Mouse (Mus musculus): ENCODE measurements around the gene Dpy19l1. TPM values are rescaled to one million over a fixed set of nuclear protein-coding genes. Genes with fewer than 3 reads are reported as not detected.
A peak's percentile ranks its signal among the peaks of the same experiment; 100 is the strongest.

Dpy19l1 gene
- polyA plus RNA-seq, 1 experiment from 2014 or later = 18.1 TPM

DNA sequence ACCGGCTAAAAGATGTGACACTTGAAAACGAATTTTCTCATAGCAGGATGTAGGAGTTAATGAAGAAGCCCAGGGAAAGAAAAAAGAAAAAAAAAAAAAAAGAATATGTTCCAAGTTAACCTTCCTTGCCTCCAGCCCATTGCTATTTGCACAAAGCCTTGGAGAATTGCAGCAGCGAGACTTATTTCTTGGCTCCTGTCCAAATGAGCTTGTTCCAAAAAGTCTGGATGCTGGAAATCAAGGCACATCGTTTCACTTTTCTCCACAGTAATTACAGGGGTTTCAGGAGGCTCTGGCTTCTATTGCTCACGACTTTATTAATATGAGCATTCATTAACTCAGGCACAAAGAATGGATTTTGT is 899 bp upstream of the Dpy19l1 start:
- Histone ChIP-seq H3K27ac (replicated peaks) (peak overlapping the region; percentile 90), H3K9ac (peak overlapping the region; percentile 81), H3K4me3 (peak overlapping the region; percentile 87), H3K4me2 (peak overlapping the region; percentile 66), H3K36me3 (no peaks in the 10 kb centered on the region), H3K9me3 (no peaks in the 10 kb centered on the region), H3K27me3 (no peaks in the 10 kb centered on the region), H3K4me1 (replicated peaks) (peaks cover 33% of the 10 kb centered on the region)
- ATAC-seq (ENCODE audit: low FRiP score, low read depth) = no peak
- 5% methylated on average over 5 of the region's 5 CpGs for WGBS

GRCm38 (mm10) chr9:24502571-24503004 is 352 bp downstream of the Dpy19l1 start:
- WGBS = 2% methylated on average over 26 of the region's 48 CpGs
- H3K4me3 ChIP-seq = peak overlapping the region; percentile 87
- peak overlapping the region; percentile 90 for H3K27ac ChIP-seq (replicated peaks)
- H3K4me1 ChIP-seq (replicated peaks) = peaks cover 33% of the 10 kb centered on the region
- peak overlapping the region; percentile 66 for H3K4me2 ChIP-seq
- H3K9ac ChIP-seq = peak overlapping the region; percentile 81
- ATAC-seq (ENCODE audit: low FRiP score, low read depth) = peak; percentile 80
- H3K36me3 ChIP-seq = no peaks in the 10 kb centered on the region
- no peaks in the 10 kb centered on the region for H3K27me3 ChIP-seq
- H3K9me3 ChIP-seq = no peaks in the 10 kb centered on the region

- peaks cover 33% of the 10 kb centered on the region for H3K4me1 ChIP-seq (replicated peaks)
- no peaks in the 10 kb centered on the region for H3K36me3 ChIP-seq
- H3K27me3 ChIP-seq = no peaks in the 10 kb centered on the region
- no peak overlapping the region for H3K27ac ChIP-seq (replicated peaks)
- H3K4me3 ChIP-seq = peak overlapping the region; percentile 87
- 44% methylated on average over 2 of the region's 2 CpGs for WGBS
- no peak for ATAC-seq (ENCODE audit: low FRiP score, low read depth)
- no peaks in the 10 kb centered on the region for H3K9me3 ChIP-seq
- peak overlapping the region; percentile 66 for H3K4me2 ChIP-seq
- H3K9ac ChIP-seq = peak overlapping the region; percentile 81
Measured at GRCm38 (mm10) chr9:24501618-24502017, 1.3 kb downstream of the Dpy19l1 start.

DNA sequence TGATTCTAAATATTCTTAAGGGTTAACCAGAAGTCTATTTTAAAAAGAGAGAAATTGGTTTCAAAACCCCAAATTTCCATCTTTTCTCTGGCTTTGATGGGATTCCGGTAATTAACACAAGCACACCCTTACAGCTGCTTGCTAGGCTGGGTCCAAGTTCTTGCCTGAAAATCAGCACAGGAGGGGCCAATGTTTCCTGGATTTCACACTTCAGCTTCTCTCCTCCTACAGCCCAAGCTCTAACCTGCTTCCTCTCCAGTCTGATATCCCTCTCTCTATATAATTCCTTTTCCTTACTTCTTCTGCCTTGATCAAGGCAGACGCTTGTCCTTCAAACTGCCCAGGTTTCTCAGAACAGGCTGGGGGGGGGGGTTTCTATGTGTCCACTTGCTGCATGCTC is 6.7 kb downstream of the Dpy19l1 start:
- Histone ChIP-seq H3K36me3 (no peaks in the 10 kb centered on the region), H3K4me3 (no peak overlapping the region)
- ATAC-seq (ENCODE audit: low FRiP score, low read depth) = no peak

DNA sequence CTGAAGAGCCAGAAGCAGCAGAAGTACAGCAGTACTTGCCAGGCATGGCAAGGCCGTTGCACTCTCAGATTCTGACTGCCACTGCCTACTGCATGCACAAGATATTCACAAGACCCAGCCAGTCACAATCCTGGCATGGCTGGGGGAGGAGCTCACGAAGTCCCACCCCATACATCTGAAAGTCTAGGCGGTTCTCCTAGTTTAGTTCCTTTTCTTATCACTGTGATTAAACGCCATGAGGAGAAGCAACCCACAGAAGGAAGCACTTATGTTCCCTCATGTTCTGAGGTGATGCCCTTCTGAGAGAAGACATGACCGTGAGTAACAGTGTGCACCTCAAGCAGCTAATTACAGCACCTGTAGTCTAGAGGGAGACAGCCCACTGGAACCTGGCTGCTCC is 12.4 kb downstream of the Dpy19l1 start:
- Histone ChIP-seq H3K27ac (replicated peaks) (no peak overlapping the region), H3K9ac (no peak overlapping the region), H3K4me1 (replicated peaks) (no peaks in the 10 kb centered on the region), H3K4me2 (no peak overlapping the region), H3K36me3 (no peaks in the 10 kb centered on the region), H3K9me3 (no peaks in the 10 kb centered on the region), H3K27me3 (no peaks in the 10 kb centered on the region), H3K4me3 (no peak overlapping the region)
- WGBS = 92% methylated on average over 5 of the region's 5 CpGs
- ATAC-seq (ENCODE audit: low FRiP score, low read depth) = no peak

More for the DNA sequence above, 6.7 kb downstream of the Dpy19l1 start:
- Histone ChIP-seq H3K9me3 (no peaks in the 10 kb centered on the region), H3K27me3 (no peaks in the 10 kb centered on the region), H3K9ac (no peak overlapping the region), H3K4me1 (replicated peaks) (peaks cover 18% of the 10 kb centered on the region), H3K27ac (replicated peaks) (no peak overlapping the region), H3K4me2 (no peak overlapping the region)
- WGBS = 90% methylated on average over 2 of the region's 2 CpGs

DNA sequence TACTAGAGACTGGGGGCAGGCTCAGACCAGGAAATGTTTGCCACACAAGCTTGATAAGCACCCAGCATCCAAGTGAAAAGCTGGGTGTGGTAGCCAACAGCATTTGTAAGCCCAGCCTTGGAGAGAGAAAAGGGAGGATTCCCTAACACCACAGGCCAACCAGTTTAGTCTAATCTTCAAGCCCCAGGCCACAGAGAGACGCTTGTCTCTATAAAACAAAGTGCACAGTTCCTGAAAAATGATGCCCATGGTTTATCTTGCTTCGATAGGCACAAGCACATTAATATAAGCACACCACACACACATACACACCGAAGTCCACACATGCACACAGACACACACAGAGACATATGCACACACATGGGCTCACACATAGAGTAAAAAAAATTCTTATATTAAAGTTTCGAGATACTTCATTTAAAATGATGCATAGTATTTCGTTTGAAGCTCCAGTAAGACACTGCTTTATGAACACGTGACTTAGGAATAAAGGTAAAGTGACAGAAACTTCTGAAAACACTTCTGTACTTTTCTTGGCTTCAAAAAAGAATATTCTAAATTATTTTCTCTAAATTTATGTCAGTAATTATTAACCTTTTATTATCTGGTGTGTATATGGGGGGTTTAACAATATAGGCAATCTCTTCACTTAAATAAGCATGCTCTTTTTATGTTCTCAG is 14.4 kb downstream of the Dpy19l1 start:
- Histone ChIP-seq H3K27ac (replicated peaks) (no peak overlapping the region), H3K9me3 (no peaks in the 10 kb centered on the region), H3K4me1 (replicated peaks) (no peaks in the 10 kb centered on the region), H3K27me3 (no peaks in the 10 kb centered on the region), H3K4me3 (no peak overlapping the region), H3K9ac (no peak overlapping the region), H3K36me3 (no peaks in the 10 kb centered on the region), H3K4me2 (no peak overlapping the region)
- 90% methylated on average over 6 of the region's 6 CpGs for WGBS
- no peak for ATAC-seq (ENCODE audit: low FRiP score, low read depth)

- no peak for ATAC-seq (ENCODE audit: low FRiP score, low read depth)
- 86% methylated on average over 5 of the region's 5 CpGs for WGBS
- no peak overlapping the region for H3K27ac ChIP-seq (replicated peaks)
- H3K4me2 ChIP-seq = no peak overlapping the region
- no peaks in the 10 kb centered on the region for H3K27me3 ChIP-seq
- no peak overlapping the region for H3K4me3 ChIP-seq
- H3K4me1 ChIP-seq (replicated peaks) = no peaks in the 10 kb centered on the region
- no peaks in the 10 kb centered on the region for H3K9me3 ChIP-seq
- no peak overlapping the region for H3K9ac ChIP-seq
- no peaks in the 10 kb centered on the region for H3K36me3 ChIP-seq
Measured at GRCm38 (mm10) chr9:24482375-24482774, 20.6 kb downstream of the Dpy19l1 start.

DNA sequence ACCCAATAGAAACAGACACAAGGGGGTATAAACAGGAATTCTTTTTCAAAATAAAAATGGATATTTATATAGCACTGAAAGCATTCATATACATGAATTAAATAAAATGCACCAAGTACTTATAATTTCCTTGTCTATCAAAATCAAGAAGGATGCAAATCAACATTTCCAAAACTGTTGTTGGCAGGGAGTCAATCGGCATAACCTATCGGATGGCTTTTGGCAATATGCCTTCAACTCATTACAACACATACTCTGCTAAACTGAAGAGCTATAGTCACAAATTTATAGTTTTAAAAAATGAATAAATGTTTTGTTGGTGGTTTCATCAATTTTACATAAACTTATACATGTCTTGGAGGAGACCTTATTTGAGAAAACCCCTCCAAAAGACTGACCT is 25.7 kb downstream of the Dpy19l1 start:
- Histone ChIP-seq H3K4me2 (no peak overlapping the region), H3K9ac (no peak overlapping the region), H3K4me1 (replicated peaks) (no peaks in the 10 kb centered on the region), H3K36me3 (0 out of 2 replicates have a peak, but pooled peaks cover 3% of the 10 kb centered on the region), H3K27ac (replicated peaks) (no peak overlapping the region), H3K4me3 (no peak overlapping the region), H3K27me3 (no peaks in the 10 kb centered on the region), H3K9me3 (no peaks in the 10 kb centered on the region)
- no peak for ATAC-seq (ENCODE audit: low FRiP score, low read depth)
- 85% methylated on average over 2 of the region's 2 CpGs for WGBS

- Histone ChIP-seq H3K9ac (no peak overlapping the region), H3K36me3 (0 out of 2 replicates have a peak, but pooled peaks cover 3% of the 10 kb centered on the region), H3K27me3 (no peaks in the 10 kb centered on the region), H3K9me3 (no peaks in the 10 kb centered on the region), H3K27ac (replicated peaks) (no peak overlapping the region), H3K4me1 (replicated peaks) (no peaks in the 10 kb centered on the region), H3K4me3 (no peak overlapping the region), H3K4me2 (no peak overlapping the region)
- WGBS = 70% methylated on average over 7 of the region's 7 CpGs
- ATAC-seq (ENCODE audit: low FRiP score, low read depth) = no peak
Measured at GRCm38 (mm10) chr9:24473824-24474223, 29.1 kb downstream of the Dpy19l1 start.

GRCm38 (mm10) chr9:24472514-24472913 is 30.4 kb downstream of the Dpy19l1 start:
- H3K9ac ChIP-seq = no peak overlapping the region
- ATAC-seq (ENCODE audit: low FRiP score, low read depth) = no peak
- no peaks in the 10 kb centered on the region for H3K27me3 ChIP-seq
- H3K4me1 ChIP-seq (replicated peaks) = no peaks in the 10 kb centered on the region
- 0 out of 2 replicates have a peak, but pooled peaks cover 3% of the 10 kb centered on the region for H3K36me3 ChIP-seq
- 89% methylated on average over 3 of the region's 3 CpGs for WGBS
- H3K4me2 ChIP-seq = no peak overlapping the region
- no peak overlapping the region for H3K4me3 ChIP-seq
- no peaks in the 10 kb centered on the region for H3K9me3 ChIP-seq
- no peak overlapping the region for H3K27ac ChIP-seq (replicated peaks)

DNA sequence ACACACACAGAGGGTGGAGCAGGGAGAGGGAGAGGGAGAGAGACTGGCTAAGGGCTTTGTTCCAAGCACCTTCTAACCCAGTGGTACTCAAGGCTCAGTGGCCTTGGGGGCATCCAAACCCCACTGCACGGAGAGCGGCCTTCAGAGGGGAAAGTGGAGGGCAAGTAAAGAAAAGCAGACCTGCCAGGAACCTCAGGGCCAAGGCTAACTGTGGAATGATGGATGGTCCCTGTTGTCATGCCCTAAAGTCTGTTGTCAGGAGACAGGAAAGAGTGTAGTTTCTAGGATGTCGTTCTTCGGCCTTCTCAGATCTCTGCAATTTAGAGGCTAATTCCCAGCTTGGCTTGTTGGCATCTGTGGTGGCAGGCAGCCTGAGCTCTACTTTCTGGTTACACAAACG is 32.8 kb downstream of the Dpy19l1 start:
- no peak for ATAC-seq (ENCODE audit: low FRiP score, low read depth)
- no peak overlapping the region for H3K27ac ChIP-seq (replicated peaks)
- H3K36me3 ChIP-seq = 0 out of 2 replicates have a peak, but pooled peaks cover 2% of the 10 kb centered on the region
- no peaks in the 10 kb centered on the region for H3K4me1 ChIP-seq (replicated peaks)
- H3K9me3 ChIP-seq = no peaks in the 10 kb centered on the region
- H3K4me3 ChIP-seq = no peak overlapping the region
- no peak overlapping the region for H3K9ac ChIP-seq
- 75% methylated on average over 5 of the region's 5 CpGs for WGBS
- H3K4me2 ChIP-seq = no peak overlapping the region
- no peaks in the 10 kb centered on the region for H3K27me3 ChIP-seq

DNA sequence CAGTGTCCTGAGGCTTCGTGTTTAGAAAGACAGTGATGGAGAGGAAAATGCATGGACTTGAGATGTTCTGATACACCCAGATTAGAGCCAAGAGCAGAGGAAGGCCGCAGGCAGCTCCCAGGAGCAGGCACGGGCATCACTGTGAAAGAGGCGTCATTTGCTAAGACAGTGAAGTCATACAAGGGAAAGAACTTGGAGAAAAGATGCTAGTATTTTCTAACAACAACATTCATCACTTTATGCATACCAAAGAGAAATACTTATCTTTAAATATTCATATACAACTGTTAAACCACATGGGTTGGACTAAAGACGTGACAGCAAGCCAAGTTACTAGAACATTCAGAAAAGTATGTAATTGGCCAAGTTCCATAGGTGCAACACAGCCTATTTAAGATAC is 35.8 kb downstream of the Dpy19l1 start:
- Histone ChIP-seq H3K4me2 (no peak overlapping the region), H3K9me3 (no peaks in the 10 kb centered on the region), H3K9ac (no peak overlapping the region), H3K27ac (replicated peaks) (no peak overlapping the region), H3K36me3 (no peaks in the 10 kb centered on the region), H3K4me1 (replicated peaks) (no peaks in the 10 kb centered on the region), H3K4me3 (no peak overlapping the region), H3K27me3 (no peaks in the 10 kb centered on the region)
- no peak for ATAC-seq (ENCODE audit: low FRiP score, low read depth)
- 90% methylated on average over 5 of the region's 5 CpGs for WGBS

DNA sequence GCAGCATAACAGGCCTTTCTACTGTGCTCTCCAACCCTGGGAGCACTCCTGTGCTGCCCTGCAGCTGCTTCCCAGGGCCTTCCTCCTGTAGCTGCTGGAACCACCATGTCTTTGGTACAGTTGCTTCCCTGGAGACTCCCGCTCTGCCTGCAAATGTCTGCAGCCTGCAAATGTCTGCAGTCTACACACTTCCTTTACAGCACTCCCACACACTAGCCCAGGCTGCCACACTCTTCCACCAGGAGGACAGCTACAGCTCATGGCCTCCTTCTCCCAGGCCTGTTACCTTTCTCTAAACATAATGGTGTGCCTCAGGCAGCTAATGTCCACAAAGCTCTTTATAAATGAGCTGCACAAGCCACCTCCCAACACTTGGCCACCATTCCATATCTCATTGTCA is 36.3 kb downstream of the Dpy19l1 start:
- Histone ChIP-seq H3K9me3 (no peaks in the 10 kb centered on the region), H3K4me2 (no peak overlapping the region), H3K27me3 (no peaks in the 10 kb centered on the region), H3K4me1 (replicated peaks) (no peaks in the 10 kb centered on the region), H3K9ac (no peak overlapping the region), H3K4me3 (no peak overlapping the region), H3K36me3 (no peaks in the 10 kb centered on the region), H3K27ac (replicated peaks) (no peak overlapping the region)
- ATAC-seq (ENCODE audit: low FRiP score, low read depth) = no peak
- 97% methylated on average over 1 of the region's 1 CpGs for WGBS

Measured in hindbrain, embryonic 15.5 days (tissue).